Mouse (Mus musculus): Measurements from ENCODE around the gene Cst10.

Gene Cst10

DNA sequence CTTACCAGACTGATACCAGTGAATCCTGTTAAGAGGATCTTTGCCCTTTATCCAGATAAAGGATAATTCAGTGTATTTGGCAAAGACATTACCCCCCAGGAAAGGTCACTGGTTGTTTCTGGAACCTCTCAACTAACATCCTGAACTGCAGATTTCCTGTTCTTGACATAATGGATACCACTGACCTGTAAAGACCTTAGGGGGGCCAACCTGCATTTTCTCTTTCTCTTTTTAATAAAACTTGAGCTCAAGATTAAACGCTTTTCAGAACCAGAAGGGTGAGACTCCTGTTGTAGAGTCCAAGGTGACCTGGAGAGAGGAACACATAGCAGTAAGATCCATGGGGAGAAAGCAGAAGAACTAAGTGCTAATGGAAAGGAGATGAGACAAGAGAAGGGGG, at the start of gene Cst10:
TSS of gene Cst10 (plus strand) at position 301 of the 400 bp plus-strand sequence.
- no peak for DNase-seq (ENCODE audit: low spot score in 2 of 2)

DNA sequence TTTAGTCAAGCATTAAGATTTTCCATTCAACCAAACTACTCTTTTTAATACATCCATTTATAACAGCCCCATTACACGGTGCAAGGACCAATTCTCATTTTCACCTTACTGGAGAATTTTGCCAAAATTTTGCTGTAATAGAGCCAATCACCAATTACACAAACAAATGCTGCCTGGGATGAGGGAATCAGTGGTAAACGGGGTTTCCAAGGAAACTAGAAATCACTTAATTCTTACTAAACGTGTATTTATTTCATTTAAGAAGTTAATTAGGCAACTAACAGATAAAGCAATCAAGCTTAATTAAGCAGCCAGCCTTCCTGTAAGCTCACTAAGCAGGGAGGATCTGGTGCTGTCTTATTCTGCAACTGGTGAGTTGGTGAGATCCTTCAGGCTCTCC, 11.9 kb upstream of the Cst10 start:
- DNase-seq (ENCODE audit: low spot score in 2 of 2) = no peak

DNA sequence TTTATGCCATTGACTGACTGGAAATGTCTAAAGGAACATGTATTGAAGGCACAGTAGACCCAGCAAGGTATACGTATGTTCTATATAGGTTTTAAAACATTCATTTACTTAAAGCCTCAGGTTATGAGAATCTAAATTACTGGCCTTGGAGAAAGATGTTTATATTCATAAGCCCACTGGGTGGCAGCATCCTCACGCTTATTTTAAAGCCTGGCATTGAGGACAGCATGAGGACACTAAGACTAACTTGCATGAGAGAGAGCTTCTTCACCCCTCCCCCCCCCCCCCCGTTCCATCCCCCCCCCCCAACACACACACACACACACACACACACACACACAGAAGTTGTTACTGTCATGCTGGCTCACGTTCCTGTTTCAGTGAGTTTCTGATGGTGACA, 17.7 kb downstream of the Cst10 start:
- peak; percentile 43 to 45 for DNase-seq (ENCODE audit: low spot score in 2 of 2)
